Mouse (Mus musculus) layer of hippocampus, adult 11-12 months (tissue): Measurements from ENCODE around the gene Prn.

Experiments
- DNase-seq: peaks from one replicate; pipeline ENCODE4 v3.0.0; 2022; ENCODE audit warnings: low spot score

Prn gene

DNA sequence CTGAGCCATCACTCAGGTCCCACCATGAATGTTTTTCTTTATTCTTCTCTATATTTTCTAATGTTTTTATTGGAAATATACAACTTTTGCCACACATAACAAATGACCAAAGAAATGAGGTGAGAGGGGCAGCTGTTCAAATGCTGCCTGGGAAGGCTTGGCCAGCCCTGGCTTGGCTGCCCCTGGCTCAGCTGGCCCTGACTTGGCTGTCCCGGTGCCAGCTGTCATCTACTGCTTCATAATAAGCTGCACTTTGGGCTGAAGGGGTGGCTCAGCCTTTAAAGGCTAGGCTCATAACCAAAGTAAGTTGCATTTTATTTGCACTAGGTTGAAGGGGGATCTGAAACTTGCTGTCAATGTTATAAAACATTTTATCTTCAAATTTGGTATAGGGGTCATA, 2.9 kb upstream of the Prn start:
- DNase-seq = no peak

DNA sequence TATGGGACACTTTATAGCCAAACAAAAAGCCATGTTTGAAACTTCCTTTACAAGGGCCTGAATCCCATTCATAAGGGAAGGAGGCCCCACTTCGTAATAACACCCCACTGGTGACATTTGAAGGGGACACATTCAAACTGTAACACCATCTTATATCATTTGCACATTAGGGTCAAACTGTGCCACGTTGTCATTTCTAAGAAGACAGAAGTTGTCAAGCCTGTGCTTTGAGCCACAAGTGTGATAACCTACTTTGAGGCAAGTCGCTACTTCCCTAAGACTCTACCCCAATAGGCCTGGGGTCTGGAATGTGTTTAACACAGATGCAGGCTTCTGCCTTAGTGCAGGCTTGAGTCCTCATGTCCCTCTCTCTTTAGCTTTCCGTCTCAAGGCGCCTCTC, 2.4 kb upstream of the Prn start:
- no peak for DNase-seq

- DNase-seq = no peak
These were observed 1.4 kb upstream of the Prn start for GRCm38 (mm10) chr2:131908351-131908861.

DNA sequence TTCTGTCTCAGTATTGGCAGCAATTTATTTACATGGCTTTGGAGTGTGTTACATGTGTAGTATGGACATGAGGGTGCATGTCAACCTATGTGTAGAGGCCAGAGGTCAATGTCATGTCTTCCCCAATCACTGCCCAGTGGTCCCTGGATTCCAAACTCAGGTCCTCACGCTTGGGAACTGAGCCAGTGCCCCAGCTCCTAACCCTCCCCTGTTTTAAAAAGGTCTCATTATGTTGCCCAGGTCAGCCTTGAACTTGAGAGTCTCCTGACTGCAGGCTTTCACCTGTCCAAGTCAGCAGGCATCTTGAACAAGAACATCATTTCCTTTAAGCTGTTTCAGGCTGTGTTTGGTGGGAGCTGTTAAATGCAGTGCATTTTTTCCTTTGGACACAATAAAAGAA, 851 bp upstream of the Prn start:
- DNase-seq = no peak

GRCm38 (mm10) chr2:131910847-131911246, 1.1 kb downstream of the Prn start:
- DNase-seq = no peak

GRCm38 (mm10) chr2:131911341-131911740, 1.6 kb downstream of the Prn start:
- DNase-seq = no peak

DNA sequence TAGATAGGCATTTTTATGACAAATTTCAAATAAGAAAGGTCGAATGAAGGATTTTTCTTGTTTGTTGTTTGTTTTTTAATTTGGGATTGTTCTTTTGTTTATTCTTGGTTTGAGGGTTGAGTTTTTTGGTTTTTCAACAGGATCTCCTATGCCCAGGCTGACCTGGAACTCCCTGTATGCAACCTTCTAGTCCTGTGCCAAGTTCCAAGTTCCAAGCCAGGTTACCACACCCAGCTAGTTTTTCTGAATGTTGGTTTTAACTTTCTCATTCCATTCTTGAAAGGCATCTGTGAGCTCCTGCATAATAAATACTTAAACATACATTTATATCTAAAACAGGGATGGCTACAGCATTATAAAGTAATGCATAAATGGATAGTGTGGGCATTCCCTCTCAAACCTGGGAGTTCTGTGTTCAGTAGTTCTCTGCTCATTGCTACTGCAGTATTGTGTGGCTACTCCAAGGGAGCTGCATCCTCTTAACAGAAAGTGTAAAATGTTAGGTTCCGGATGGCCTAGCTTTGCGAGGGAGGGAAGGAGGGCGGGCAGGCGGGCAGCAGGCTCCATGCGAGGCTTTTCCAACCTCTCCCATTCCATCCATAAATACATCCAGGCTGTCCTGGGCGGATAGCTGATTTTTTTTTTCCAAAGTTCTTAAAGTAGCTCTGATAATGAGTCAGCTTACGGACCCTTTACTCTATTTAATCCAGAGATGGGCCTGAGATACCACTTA, 2.9 kb downstream of the Prn start:
- DNase-seq = no peak

DNA sequence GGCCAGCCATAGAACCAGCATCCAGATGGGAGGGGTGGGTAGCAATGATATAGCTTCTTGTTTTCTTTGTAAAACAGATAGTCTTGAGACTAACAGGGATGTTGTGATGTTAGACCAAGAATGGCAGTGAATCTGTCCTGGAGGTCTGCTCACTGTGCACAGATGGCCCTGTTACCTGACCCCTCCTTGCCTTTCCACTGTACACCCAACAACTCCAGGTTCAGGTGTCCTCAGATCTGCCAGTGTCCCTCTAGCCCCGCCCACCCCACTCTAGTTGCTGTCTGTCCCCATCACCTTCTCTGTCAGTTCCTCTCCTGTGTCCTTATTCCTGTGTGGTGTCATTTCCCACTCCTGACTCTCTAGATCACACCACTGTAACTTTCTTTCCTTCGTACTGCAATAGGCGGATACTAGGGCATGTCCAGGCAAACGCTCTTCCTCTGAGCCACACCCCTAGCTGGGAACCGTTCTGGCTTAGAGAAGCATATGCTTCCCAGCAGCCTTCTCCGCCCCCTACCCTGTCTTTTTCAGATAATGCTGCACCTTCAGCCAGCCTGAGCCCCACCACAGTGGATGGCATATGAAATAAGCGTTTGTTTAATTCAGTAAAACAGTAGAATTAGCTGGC, 22.6 kb downstream of the Prn start:
- DNase-seq = no peak

DNA sequence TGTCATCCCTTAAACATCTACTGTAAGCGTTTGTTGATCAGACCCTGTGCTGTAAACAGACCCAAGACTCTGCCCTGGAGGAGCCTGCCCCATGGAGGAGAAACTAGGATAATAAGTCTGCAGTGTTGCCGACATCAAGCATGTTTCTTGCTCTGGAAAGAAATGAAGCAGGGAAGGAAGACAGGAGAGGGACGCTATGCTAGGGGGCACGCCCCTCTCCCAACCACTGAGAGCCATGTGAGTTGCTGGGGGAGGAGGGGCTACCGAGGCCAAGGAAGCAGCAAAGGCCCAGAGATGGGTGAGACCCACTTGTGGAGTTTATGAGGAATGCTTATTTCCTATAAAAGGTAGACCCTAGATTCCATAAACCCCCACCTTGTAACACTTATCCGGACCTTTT, 23.3 kb downstream of the Prn start:
- DNase-seq = no peak

DNA sequence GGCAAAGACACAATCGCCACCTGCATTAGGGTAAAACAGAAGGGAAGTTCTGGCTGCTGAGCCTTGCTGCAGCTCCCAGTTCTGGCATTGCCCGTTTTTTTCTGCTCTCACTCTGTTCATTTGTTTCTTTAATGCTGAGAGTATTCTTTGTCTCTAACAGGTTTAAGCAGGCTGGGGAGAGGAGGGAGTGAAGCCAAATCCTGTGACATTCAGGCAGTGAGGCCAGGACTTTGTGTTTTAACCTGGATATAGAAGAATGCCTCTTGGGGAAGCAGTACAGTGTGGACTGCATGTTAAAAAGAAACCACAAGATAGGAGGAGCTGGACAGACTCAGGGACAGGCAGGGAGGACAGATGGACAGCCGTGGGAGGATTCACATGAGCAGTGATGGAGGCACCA, 23.8 kb downstream of the Prn start:
- DNase-seq = peak; percentile 48

DNA sequence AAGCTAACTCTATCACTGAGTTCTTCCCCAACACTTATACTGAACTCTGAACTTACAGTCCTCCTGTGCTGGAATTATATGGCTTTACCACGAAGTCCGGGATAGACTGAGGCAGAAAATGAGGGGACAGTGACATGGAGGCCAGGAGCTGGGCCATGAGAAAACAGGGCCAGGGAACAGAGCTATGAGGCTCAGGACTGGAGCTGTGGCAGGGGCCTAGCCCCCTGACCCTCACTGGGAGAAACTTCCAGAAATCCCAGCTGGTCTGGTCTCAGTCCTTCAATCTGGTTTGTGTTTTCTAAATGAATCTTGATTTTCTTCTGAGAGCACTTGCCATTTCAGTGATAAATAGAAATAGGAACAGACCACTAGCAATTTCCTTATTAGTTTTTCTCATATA, 24.5 kb downstream of the Prn start:
- no peak for DNase-seq

- no peak for DNase-seq
These were observed 25.8 kb downstream of the Prn start for GRCm38 (mm10) chr2:131935390-131936105.

DNA sequence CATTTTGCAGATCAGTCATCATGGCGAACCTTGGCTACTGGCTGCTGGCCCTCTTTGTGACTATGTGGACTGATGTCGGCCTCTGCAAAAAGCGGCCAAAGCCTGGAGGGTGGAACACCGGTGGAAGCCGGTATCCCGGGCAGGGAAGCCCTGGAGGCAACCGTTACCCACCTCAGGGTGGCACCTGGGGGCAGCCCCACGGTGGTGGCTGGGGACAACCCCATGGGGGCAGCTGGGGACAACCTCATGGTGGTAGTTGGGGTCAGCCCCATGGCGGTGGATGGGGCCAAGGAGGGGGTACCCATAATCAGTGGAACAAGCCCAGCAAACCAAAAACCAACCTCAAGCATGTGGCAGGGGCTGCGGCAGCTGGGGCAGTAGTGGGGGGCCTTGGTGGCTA, 26.7 kb downstream of the Prn start:
- DNase-seq = no peak

DNA sequence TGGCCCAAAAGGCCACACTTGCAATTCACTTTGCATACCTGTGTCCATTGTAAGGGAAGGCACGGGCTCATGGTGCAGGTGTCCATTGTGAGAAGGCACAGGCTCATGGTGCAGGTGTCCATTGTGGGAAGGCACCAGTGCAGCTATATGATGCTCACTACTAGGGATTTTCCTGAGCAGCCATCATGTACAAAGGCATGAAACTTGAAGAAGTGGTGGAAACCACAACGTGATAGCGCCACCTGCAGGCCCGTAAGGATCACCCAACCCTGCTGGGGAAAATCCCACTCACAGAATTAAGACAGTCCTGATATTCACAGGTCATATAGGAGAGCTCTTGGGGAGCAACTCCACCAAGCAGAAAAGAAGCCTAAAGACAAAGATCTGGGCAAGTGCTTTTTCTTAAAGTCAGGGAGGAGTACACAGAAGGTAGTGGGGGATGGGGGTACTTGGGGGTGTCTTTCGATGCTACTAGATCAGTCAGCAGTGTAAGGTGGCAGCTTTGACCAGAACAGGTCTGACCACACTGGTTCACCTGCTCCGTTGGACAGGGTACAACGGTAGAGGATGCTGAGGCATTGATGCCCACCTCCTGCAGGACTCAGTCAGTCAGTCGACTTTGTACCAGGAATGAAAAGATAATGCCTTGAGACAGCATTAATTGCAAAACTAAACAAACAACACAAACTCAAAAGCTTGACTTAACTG, 29.8 kb downstream of the Prn start:
- DNase-seq = peak; percentile 68

- no peak for DNase-seq
These were observed 30.7 kb downstream of the Prn start for GRCm38 (mm10) chr2:131940506-131940905.

- no peak for DNase-seq
These were observed 31.7 kb downstream of the Prn start for GRCm38 (mm10) chr2:131941501-131941900.

GRCm38 (mm10) chr2:131944370-131944769, 34.6 kb downstream of the Prn start:
- DNase-seq = no peak

- DNase-seq = peak; percentile 2
These were observed 35.5 kb downstream of the Prn start for GRCm38 (mm10) chr2:131945225-131945624.

- peak; percentile 13 for DNase-seq
These were observed 36.0 kb downstream of the Prn start for GRCm38 (mm10) chr2:131945765-131946164.

DNA sequence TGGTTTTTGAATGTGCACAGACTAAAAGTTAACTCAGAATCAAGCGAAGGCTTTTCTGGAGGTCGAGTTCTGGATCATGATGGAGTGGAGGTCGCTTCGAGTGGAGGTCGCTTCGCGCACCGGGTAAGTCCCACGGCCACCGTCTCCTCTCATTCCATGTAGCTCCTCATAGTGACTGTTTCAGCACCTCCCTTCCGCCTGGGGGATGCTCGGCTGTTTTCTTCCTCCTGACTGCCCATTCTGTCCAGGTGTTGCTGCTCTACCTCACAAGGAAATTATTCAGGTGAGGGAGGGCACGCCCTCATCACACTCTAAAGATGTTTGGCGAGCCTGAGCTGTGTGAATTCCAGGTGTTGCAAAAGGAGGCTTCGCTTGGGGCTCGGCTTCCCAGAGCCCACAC, 36.6 kb downstream of the Prn start:
- DNase-seq = peak; percentile 1

DNA sequence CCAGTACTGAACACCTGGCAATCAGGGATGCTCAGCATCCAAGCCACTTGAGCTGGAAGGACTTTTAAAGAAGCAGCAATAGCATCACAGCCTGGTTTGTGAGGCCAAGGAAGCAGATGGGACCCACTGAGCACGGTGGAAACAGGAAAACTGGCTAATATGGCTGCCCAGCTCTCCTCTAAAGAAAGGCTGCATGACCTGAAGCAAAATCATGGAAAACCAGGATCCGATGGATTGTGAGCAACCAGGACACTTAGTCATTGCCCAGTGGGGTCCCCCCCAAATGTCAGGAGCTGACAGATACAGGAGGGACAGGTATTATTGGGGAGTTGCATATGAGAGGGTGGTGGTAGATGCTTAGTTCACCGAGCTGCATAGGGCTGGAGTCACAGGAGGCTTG, 38.4 kb downstream of the Prn start:
- peak; percentile 1 for DNase-seq

GRCm38 (mm10) chr2:131948916-131949639, 39.3 kb downstream of the Prn start:
- DNase-seq = peak; percentile 2
